Mouse (Mus musculus) left cerebral cortex, postnatal 14 days (tissue): Measurements from ENCODE around the gene Tank. TPM values are rescaled to one million over a fixed set of nuclear protein-coding genes. Genes with fewer than 3 reads are reported as not detected.

ENCODE experiments used
- DNase-seq, 2 experiments: peaks; one replicate each; pipeline ENCODE4 v3.0.0; 2021 to 2022; ENCODE audit warnings: low spot score in 2 of 2, mixed read lengths in 1 of 2
- intact Hi-C: fragments of 180-260 bp; cut with DNase I; formaldehyde crosslinking; loops from one replicate; pipeline ENCODE4 v1.15.1; 2025
- long read RNA-seq, 2 experiments: library from polyadenylated mRNA; stranded (forward); transcript quantifications; one replicate each; pipeline ENCODE4 v2.0.0; 2021
- total RNA-seq, 2 experiments: library from RNA; stranded (reverse); gene quantifications; 2 replicates each; pipeline ENCODE4 v1.2.3; 2021

Tank gene
- total RNA-seq, result 10 to 100 TPM; 26.3 to 27.1 TPM
- long read RNA-seq, experiment 1, transcript Tank-203 (8 exons, 2,039 nt), result major isoform, 9 of 19 reads
- long read RNA-seq, experiment 1, partial matches to known transcripts, result 1 of 19 reads
- long read RNA-seq, experiment 1, other reads (novel, unspliced or antisense), result 9 of 19 reads
- long read RNA-seq, experiment 2, transcript Tank-203 (8 exons, 2,039 nt), result major isoform, 9 of 19 reads
- long read RNA-seq, experiment 2, partial matches to known transcripts, result 2 of 19 reads
- long read RNA-seq, experiment 2, other reads (novel, unspliced or antisense), result 8 of 19 reads

DNA sequence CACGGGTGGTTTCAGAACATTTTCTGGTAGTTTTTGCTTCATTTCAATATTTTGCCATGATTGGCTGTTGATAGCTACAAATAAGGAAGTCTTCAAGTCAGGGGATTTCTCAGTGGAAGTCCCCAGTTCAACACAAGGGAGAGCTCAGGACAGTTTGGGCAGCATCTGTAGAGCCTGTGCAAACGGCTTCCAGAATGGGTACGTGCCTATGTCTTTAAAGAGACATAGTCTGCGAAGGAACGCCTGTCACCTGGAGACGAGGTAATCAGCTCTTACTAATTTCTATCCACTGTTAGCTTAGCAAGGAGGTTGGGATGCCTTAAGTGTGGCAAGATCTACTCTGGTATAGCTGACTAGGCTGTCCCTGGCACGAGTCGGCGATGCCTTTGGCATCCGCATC, at the start of gene Tank:
Gene Tank, plus strand, starts transcription at position 153 of the 400 bp plus-strand sequence.
- DNase-seq, result no peak
- intact Hi-C loops, result no loop called here

GRCm38 (mm10) chr2:61532326-61532725, 46.1 kb upstream of the Tank start:
- no peak for DNase-seq
- intact Hi-C loops, result no loop called here

GRCm38 (mm10) chr2:61533131-61533530, 45.3 kb upstream of the Tank start:
- DNase-seq, result peak; percentile 30 to 39
- intact Hi-C loops, result no loop called here

GRCm38 (mm10) chr2:61536901-61537300, 41.5 kb upstream of the Tank start:
- no peak for DNase-seq
- intact Hi-C loops, result no loop called here

GRCm38 (mm10) chr2:61539378-61539777, 39.0 kb upstream of the Tank start:
- intact Hi-C loops, result no loop called here
- no peak for DNase-seq

DNA sequence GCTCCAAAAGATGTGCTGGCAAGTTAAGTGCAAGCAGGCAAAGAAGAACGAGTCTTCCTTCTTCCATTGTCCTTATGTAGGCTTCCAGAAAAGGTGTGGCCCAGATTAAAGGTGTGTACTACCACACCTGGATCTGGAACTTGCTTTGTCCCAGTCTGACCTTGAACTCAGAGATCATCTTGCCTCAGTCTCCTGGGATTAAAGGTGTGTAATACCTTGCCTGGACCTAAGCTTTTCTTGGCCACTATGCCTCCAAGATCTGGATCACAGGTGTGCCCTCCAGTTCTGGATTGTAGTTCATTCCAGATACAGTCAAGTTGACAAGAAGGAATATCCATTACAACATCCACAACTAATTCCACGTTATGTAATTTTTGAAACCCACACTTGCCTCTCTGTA, 36.0 kb upstream of the Tank start:
- intact Hi-C loops, result no loop called here
- no peak for DNase-seq

GRCm38 (mm10) chr2:61545666-61546065, 32.7 kb upstream of the Tank start:
- intact Hi-C loops, result no loop called here
- DNase-seq, result no peak

GRCm38 (mm10) chr2:61548021-61548420, 30.4 kb upstream of the Tank start:
- no peak for DNase-seq
- intact Hi-C loops, result no loop called here

DNA sequence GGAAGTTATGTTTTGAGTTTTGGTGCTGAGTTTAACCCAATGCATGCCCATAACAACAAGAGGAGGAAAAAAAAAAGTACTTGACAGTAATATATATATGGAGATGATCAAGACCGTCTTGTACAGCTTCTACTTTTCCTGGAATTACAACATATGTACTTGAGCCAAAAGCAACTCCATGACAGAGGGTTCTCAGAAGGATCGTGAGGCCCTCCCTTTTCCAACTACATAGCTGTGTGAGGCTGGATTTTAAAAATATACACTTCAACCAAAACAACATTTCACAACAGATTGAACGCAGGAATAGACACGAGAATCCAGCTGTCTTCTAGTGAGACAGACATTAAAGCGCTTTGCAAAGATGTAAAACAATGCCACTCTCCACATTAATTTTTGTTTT, 26.7 kb upstream of the Tank start:
- intact Hi-C loops, result no loop called here
- DNase-seq, result peak in 1 of 2 experiments; percentile 16

DNA sequence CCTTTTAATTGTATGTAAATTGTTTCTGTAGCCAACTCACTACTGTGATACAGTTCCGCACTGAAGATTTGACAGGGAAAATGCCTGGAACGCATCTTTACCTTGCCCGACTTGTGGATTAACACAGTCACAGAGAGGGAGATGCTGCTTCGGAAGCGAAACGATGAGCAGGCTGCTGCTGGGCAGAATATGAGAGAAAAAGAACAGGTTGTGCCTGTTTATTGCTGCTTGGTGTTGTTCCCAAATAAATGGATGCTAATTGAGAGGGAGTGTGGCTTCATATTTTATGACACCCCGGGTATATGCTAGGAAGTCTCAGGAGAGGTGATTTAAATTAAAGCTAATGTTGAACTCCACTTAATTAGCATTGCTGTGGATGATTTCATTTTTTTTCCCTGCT, 23.0 kb upstream of the Tank start:
- no peak for DNase-seq
- intact Hi-C loops, result no loop called here

GRCm38 (mm10) chr2:61555825-61556224, 22.6 kb upstream of the Tank start:
- intact Hi-C loops, result no loop called here
- DNase-seq, result no peak

DNA sequence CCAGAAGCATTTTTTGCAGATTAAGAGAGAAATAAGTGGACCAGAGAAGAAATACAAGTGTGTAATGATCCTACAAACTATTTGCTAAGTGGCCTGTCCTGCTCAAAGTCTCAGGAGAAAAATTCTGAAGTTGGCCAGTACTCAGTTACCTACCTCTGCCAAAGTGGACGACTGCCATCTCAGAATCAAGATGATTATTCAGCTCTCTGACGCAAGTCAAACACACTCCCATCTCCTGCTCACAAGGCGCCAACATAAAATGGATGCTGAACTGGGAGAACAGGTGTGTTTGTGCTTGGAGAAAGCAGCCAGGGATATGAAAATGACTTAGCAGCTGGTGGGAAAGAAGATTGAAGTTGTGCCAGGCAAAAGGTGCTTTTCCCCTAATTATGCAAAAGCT, 21.7 kb upstream of the Tank start:
- no peak for DNase-seq
- intact Hi-C loops, result no loop called here

- intact Hi-C loops, result no loop called here
- DNase-seq, result no peak
These were observed 20.4 kb upstream of the Tank start for GRCm38 (mm10) chr2:61557848-61558471.

- no peak for DNase-seq
- intact Hi-C loops, result no loop called here
These were observed 17.3 kb upstream of the Tank start for GRCm38 (mm10) chr2:61561058-61561457.

DNA sequence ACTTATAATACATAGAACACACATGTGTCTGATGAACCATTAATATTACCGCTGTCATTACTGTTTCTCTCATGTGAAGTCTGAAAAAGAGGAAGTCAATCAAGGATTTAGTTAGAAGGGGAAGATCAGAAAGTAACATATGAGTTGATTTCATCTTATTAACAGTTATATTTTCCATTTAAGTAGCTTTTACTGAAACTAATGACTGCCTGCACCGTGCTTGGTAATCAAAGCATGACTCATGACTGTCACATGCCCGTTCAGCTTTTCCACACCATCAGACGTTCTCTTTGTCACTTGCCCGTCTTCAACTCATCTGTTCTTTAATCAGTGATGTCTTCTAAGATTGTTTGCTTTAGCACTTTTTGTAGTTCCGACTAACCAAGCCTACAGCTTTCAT, 15.2 kb upstream of the Tank start:
- no peak for DNase-seq
- intact Hi-C loops, result no loop called here

- intact Hi-C loops, result no loop called here
These were observed 11.2 kb upstream of the Tank start for GRCm38 (mm10) chr2:61567045-61567783.

GRCm38 (mm10) chr2:61569181-61569580, 9.2 kb upstream of the Tank start:
- no peak for DNase-seq

More at GRCm38 (mm10) chr2:61567045-61567783, 11.2 kb upstream of the Tank start:
- no peak for DNase-seq

DNA sequence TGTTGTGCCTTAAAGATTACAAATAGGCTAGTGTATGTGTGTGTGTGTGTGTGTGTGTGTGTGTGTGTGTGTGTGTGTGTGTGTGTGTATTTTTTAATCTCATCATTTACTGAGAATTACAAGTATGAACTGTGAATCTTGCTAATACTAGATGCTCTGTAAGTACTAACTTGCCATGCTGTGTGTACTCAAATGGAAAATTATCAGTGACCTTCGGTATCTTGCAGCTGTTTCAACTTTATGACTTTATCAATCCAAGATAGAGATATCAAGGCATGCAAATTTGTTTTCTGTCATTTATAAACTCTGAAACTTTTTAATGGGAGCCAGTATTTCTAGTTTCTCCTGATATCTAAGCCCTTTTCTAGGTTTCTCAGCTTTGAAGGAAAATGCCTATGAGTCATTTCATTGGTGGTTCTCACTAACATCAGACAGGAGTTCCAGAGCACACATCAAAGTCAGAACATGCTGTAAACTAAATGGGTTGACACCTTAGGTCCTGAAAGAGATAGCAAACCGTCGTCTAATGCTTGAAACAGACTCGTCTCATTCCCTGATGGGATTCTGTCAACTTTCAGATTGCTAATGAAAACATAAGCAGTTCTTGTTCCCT, 6.9 kb upstream of the Tank start:
- DNase-seq, result no peak
- intact Hi-C loops, result no loop called here

More at GRCm38 (mm10) chr2:61569181-61569580, 9.2 kb upstream of the Tank start:
- intact Hi-C loops, result no loop called here

- intact Hi-C loops, result no loop called here
These were observed 1.9 kb upstream of the Tank start for GRCm38 (mm10) chr2:61576497-61576896.

More at GRCm38 (mm10) chr2:61576497-61576896, 1.9 kb upstream of the Tank start:
- no peak for DNase-seq
